Comparison of ENCODE assay signal across 27 mouse cellular contexts in the genomic region with DNA sequence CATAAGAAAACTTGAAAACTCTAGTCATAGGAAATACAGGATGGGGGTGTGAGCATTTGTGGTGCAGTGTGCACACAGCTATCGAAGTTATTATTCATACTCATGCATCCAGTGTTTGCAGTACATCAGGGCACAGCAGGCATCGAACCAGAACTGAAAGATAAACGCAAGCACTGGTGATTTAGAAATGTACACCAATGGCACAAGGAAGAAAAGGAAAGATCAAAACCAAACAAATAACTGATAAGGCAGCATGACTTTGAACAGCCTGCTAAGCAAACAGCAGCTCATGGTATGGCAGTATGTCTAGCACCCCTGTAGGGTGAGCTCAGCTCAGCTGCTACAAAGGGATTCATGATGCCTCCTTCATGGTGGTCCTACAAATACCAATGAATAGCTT. TPM values are rescaled to one million over a fixed set of nuclear protein-coding genes. Genes with fewer than 3 reads are reported as not detected.
DNase-seq lines count a peak whose midpoint lies in the region; ATAC-seq lines count a peak whose summit lies in the region.
"Had no signal": no experiment of that assay in that cellular context is flagged by ENCODE, and none has a peak within 500 bp of the region (broad histone marks: within the 10 kb centered on the region; RNA-seq: fewer than 3 reads in every experiment).

No protein-coding gene starts in this region.

- no peaks in the 10 kb centered on the region for H3K9me3 ChIP-seq in liver, embryonic 13.5 days (replicated peaks)
- no peaks in the 10 kb centered on the region for H3K9me3 ChIP-seq in liver, embryonic 12.5 days (replicated peaks)
- no peaks in the 10 kb centered on the region for H3K9me3 ChIP-seq in hindbrain, embryonic 13.5 days
- H3K9me3 ChIP-seq: forebrain, embryonic 12.5 days; hindbrain, embryonic 12.5 days; limb, embryonic 10.5 days; limb, embryonic 15.5 days; midbrain, embryonic 15.5 days; neural tube, embryonic 15.5 days had no signal

- H3K4me2 ChIP-seq in liver, embryonic 13.5 days: no peak overlapping the region
- no peak overlapping the region for H3K4me2 ChIP-seq in liver, embryonic 12.5 days
- H3K4me2 ChIP-seq in hindbrain, embryonic 13.5 days: no peak overlapping the region
- H3K4me2 ChIP-seq: forebrain, embryonic 12.5 days; hindbrain, embryonic 12.5 days; limb, embryonic 15.5 days; lung, embryonic 14.5 days; midbrain, embryonic 15.5 days; neural tube, embryonic 15.5 days had no signal

- peaks cover 5% of the 10 kb centered on the region; the same call in 1 of the 2 replicates for H3K4me1 ChIP-seq in liver, embryonic 13.5 days (replicated peaks)
- 0 out of 2 replicates have a peak, but pooled peaks cover 5% of the 10 kb centered on the region for H3K4me1 ChIP-seq in liver, embryonic 12.5 days
- H3K4me1 ChIP-seq in hindbrain, embryonic 13.5 days (replicated peaks): no peaks in the 10 kb centered on the region
- H3K4me1 ChIP-seq: forebrain, embryonic 12.5 days; hindbrain, embryonic 12.5 days; limb, embryonic 10.5 days; limb, embryonic 15.5 days; midbrain, embryonic 15.5 days; neural tube, embryonic 15.5 days had no signal

- WGBS in liver, embryonic 13.5 days (ENCODE audit: insufficient replicate concordance): 54% methylated on average over 3 of the region's 3 CpGs
- 64% methylated on average over 3 of the region's 3 CpGs for WGBS in liver, embryonic 12.5 days (ENCODE audit: insufficient replicate concordance)
- WGBS in hindbrain, embryonic 13.5 days: 84% methylated on average over 3 of the region's 3 CpGs

- no peak overlapping the region for H3K4me3 ChIP-seq in liver, embryonic 13.5 days (replicated peaks)
- no peak overlapping the region for H3K4me3 ChIP-seq in liver, embryonic 12.5 days
- no peak overlapping the region for H3K4me3 ChIP-seq in hindbrain, embryonic 13.5 days
- H3K4me3 ChIP-seq: erythroblast, embryonic 14.5 days; forebrain, embryonic 12.5 days; hindbrain, embryonic 12.5 days; limb, embryonic 10.5 days; limb, embryonic 15.5 days; midbrain, embryonic 15.5 days; neural tube, embryonic 15.5 days had no signal

- no peak; the same call in 1 of the 2 replicates for ATAC-seq in liver, embryonic 13.5 days (ENCODE audit: low read depth)
- ATAC-seq in liver, embryonic 12.5 days: no peak
- 0 out of 2 replicates have a peak, but pooled peaks have one; percentile 20 for ATAC-seq in megakaryocyte-erythroid progenitor cell, adult 5-6 weeks (replicated peaks; ENCODE audit: low FRiP score, low TSS enrichment, poor library complexity, severe bottlenecking)
- no peak for ATAC-seq in hindbrain, embryonic 13.5 days (ENCODE audit: low FRiP score)
- ATAC-seq: CD4-positive, CD25-positive, alpha-beta regulatory T cell, adult 4 months; midbrain, embryonic 15.5 days had no signal

- DNase-seq in liver, embryonic 13.5 days: peak; percentile 3
- DNase-seq in thymus, postnatal 14 days: peak; percentile 27
- no peak for DNase-seq in thymus, postnatal 10 days (ENCODE audit: low spot score in 2 of 2)
- DNase-seq in layer of hippocampus, postnatal 10 days (ENCODE audit: low spot score in 2 of 2): no peak
- DNase-seq: adrenal gland, adult 2 months; cerebellum, adult 2 months; cerebellum, postnatal 14 days; gastrocnemius, postnatal 14 days; heart, postnatal 36 days; kidney, adult 8-10 months; kidney, postnatal 10 days; lung, embryonic 14.5 days; lung, postnatal 14 days; retina, postnatal 1 day; right cerebral cortex, postnatal 25 days; thymus, postnatal 25 days had no signal

- H3K9ac ChIP-seq in liver, embryonic 13.5 days: no peak overlapping the region
- no peak overlapping the region for H3K9ac ChIP-seq in liver, embryonic 12.5 days
- H3K9ac ChIP-seq in hindbrain, embryonic 13.5 days: no peak overlapping the region
- H3K9ac ChIP-seq: forebrain, embryonic 12.5 days; hindbrain, embryonic 12.5 days; limb, embryonic 15.5 days; lung, embryonic 14.5 days; midbrain, embryonic 15.5 days; neural tube, embryonic 15.5 days had no signal

- no peak overlapping the region for H3K27ac ChIP-seq in liver, embryonic 13.5 days
- no peak overlapping the region for H3K27ac ChIP-seq in liver, embryonic 12.5 days
- H3K27ac ChIP-seq in hindbrain, embryonic 13.5 days: no peak overlapping the region
- H3K27ac ChIP-seq: forebrain, embryonic 12.5 days; hindbrain, embryonic 12.5 days; limb, embryonic 10.5 days; limb, embryonic 15.5 days; midbrain, embryonic 15.5 days; neural tube, embryonic 15.5 days had no signal

- H3K27me3 ChIP-seq in liver, embryonic 13.5 days: no peaks in the 10 kb centered on the region; the same call in 1 of the 2 replicates
- H3K27me3 ChIP-seq in liver, embryonic 12.5 days (replicated peaks): peaks cover 9% of the 10 kb centered on the region; the same call in 1 of the 2 replicates
- H3K27me3 ChIP-seq in hindbrain, embryonic 13.5 days: no peaks in the 10 kb centered on the region
- H3K27me3 ChIP-seq: forebrain, embryonic 12.5 days; hindbrain, embryonic 12.5 days; limb, embryonic 15.5 days; midbrain, embryonic 15.5 days; neural tube, embryonic 15.5 days had no signal

- H3K36me3 ChIP-seq in liver, embryonic 13.5 days: no peaks in the 10 kb centered on the region
- no peaks in the 10 kb centered on the region for H3K36me3 ChIP-seq in liver, embryonic 12.5 days
- no peaks in the 10 kb centered on the region for H3K36me3 ChIP-seq in hindbrain, embryonic 13.5 days
- H3K36me3 ChIP-seq: forebrain, embryonic 12.5 days; hindbrain, embryonic 12.5 days; limb, embryonic 10.5 days; limb, embryonic 15.5 days; midbrain, embryonic 15.5 days; neural tube, embryonic 15.5 days had no signal

RNA-seq across cellular contexts. Expression of gene Itpr2, which starts 13.3 kb away (rescaled TPM):
- polyA plus RNA-seq in liver, embryonic 13.5 days (2015; fragmentation: Nextera tagmentation; extraction: Ambion mirVana): 2.4 and 2.8 TPM in 2 replicates
- polyA plus RNA-seq in liver, embryonic 12.5 days (2016; fragmentation: Nextera tagmentation; extraction: Ambion mirVana): 2.8 and 4.1 TPM in 2 replicates
- total RNA-seq in megakaryocyte-erythroid progenitor cell, adult 5-6 weeks (2014; fragmentation: Nextera tagmentation): 10.1 and 14.2 TPM in 2 replicates
- 8.6 and 9.3 TPM in 2 replicates for total RNA-seq in megakaryocyte-erythroid progenitor cell, adult 5-6 weeks (2017)
- polyA plus RNA-seq in hindbrain, embryonic 13.5 days (2015; fragmentation: Nextera tagmentation; extraction: Ambion mirVana): 5.5 and 7.0 TPM in 2 replicates
- total RNA-seq in layer of hippocampus, postnatal 10 days (2021): 10 to 100 TPM; 27.2 to 28.7 TPM

Comparison
In these comparisons a context has a peak if more than half of its experiments do, and no peak if none do; other contexts are left out.
1. DNase-seq: peak in liver, embryonic 13.5 days (single experiment) and thymus, postnatal 14 days (single experiment); none in thymus, postnatal 10 days (0 of 2) and layer of hippocampus, postnatal 10 days (0 of 2).